Mouse (Mus musculus): ENCODE measurements at regions not wholly inside any gene's neighbourhood (a gene's known extent, or its start where the extent isn't known, plus 50 kb on each side); places are given as distances from the start of the nearest gene placed in this dataset.

- DNase-seq (ENCODE audit: low read depth): no peak
These were observed 619.1 kb upstream of the Manea start for GRCm38 (mm10) chr4:26965831-26966230.

- DNase-seq (ENCODE audit: low read depth): no peak
These were observed 618.2 kb upstream of the Manea start for GRCm38 (mm10) chr4:26964850-26965249.

GRCm38 (mm10) chr4:26944617-26945016 lies 597.9 kb upstream of the Manea start:
- DNase-seq (ENCODE audit: low read depth): no peak

- peak; percentile 16 for DNase-seq (ENCODE audit: low read depth)
These were observed 587.5 kb upstream of the Manea start for GRCm38 (mm10) chr4:26933988-26934798.

DNA sequence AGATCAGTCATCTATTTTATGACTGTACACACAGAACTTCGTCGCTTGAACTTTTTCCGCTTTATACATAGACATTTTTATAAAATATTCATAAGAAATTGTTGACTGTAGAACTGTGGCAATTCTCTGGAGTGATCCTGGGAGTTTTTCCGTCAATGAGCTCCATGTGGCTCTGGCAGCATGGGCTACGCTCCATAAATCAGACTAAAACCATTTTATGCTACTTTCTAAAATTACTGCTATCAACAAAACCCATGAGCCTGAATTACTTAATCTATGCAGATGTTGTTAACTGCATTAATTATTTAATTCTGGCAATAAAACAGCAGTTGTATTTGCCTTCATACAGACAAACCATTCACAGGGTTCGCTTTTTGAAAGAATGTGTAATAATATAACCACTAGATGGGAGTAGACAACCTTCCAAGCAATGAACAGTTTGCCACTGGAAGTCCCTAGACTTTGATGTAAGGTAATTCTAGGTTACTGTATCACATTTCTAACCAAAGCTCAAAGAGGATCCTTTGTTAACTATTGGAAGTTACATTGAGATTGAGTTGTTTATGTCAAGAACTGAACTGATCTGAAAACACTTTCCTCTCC lies 583.3 kb upstream of the Manea start:
- peak; percentile 2 for DNase-seq (ENCODE audit: low read depth)

DNA sequence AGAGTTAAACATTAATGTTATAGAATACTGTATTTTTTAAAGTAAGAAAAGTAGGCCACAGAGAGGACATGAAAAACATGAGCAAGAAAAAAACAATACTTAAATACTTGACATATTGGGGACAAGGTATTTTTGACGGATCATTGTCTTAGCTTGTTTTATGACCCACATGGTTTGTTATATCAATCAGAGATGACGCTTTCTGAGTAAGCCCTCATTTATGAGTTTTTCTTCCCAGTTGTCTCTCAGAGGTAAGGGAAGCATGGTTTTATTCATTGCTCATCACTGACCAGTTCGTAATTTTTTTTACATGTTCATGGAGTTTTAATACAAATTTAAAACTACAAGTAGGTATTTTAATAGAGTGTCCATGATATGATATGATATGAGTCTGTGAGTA lies 579.4 kb upstream of the Manea start:
- DNase-seq (ENCODE audit: low read depth): no peak

GRCm38 (mm10) chr4:26888514-26888913 lies 541.8 kb upstream of the Manea start:
- DNase-seq (ENCODE audit: low read depth): no peak

GRCm38 (mm10) chr4:26879022-26879421 lies 532.3 kb upstream of the Manea start:
- peak; percentile 1 for DNase-seq (ENCODE audit: low read depth)

DNA sequence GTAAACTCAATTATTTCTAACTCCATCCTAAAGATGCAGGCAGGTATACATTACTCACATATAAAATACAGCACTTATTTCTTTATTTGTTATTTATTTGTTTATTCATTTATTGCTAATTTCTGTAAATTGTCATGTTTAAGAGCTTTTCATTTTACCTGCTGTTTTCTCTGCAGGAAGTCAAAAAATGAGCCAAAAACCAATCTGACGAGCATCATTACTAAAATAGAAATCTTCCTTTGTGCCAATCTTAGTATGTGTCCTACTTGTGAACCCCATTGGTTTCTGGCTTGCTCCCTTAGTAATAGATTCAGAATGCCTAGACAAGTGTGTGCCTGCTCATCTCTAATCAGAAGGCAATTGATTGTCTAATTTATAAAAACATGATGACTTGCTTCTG lies 495.1 kb upstream of the Manea start:
- DNase-seq (ENCODE audit: low read depth): no peak

GRCm38 (mm10) chr4:26800831-26801230 lies 454.1 kb upstream of the Manea start:
- DNase-seq (ENCODE audit: low read depth): no peak

DNA sequence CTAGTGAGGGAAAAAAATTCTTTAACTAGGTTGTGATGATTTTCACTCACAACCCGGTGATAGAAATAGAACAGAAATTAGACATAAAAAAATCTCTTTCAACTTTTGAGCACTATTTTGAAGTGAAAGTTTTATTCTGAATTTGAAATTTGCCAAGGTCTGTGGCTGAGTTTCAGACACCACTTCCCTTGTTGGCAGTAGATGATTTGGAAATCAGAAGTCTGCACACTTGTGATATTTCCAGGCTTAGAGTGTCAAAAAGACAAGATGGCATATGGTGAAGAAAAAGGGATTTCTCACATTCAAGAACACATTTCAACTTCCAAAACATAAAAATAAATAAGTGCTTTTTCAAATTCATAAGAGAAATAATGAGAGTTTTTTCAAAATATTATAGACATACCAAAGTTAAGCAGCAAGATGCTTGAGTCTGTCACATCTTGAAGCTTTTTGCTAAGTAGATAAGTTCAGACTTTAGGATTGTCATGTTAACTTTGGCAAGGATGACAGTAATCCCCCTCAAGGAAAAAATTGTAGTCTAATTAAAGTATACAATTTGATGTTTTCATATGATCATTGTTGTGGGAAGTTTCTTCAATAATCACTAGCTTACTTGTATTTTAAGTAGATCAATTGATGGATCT lies 446.6 kb upstream of the Manea start:
- no peak for DNase-seq (ENCODE audit: low read depth)

GRCm38 (mm10) chr4:26767896-26768295 lies 421.2 kb upstream of the Manea start:
- no peak for DNase-seq (ENCODE audit: low read depth)

- no peak for DNase-seq (ENCODE audit: low read depth)
These were observed 419.8 kb upstream of the Manea start for GRCm38 (mm10) chr4:26766235-26767228.

GRCm38 (mm10) chr4:26740815-26741214 lies 394.1 kb upstream of the Manea start:
- DNase-seq (ENCODE audit: low read depth): no peak

DNA sequence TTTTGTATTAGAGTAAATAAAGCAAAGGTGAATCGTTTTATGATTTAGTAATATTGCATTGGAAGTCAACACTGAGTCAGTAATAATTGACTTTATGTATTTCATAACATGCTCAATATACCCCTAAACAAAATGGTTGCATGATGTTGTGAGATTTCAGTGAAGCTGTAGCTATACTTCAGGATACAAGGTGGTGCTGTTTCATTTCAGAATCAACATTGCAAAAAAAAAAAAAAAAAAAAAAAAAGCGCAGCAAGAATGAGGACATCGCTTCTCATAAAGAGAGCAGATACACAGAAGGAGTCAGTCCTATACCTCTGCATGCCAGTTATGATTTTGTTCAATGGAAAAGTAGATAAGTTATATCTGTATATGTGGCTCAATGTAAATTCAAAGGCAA lies 389.7 kb upstream of the Manea start:
- DNase-seq (ENCODE audit: low read depth): no peak

DNA sequence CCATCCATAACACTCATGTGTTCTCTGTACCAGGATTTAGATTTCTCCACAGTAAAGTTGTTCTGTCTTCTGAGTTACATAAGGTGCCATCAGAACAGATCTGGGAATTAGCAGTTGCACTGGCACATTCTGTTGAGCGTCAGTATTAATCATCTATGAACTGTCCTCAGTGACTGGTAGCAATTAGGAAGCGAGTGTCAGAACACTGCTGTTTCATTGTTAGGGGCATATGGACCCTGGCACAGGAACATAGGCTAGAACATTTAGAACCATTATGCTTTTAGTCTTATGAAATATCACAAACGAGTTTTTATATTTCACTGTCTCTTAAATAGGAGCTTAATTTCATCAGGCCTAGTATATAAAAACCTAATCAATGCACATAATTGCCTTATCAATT lies 367.7 kb upstream of the Manea start:
- no peak for DNase-seq (ENCODE audit: low read depth)

GRCm38 (mm10) chr4:26709964-26710363 lies 363.3 kb upstream of the Manea start:
- no peak for DNase-seq (ENCODE audit: low read depth)

DNA sequence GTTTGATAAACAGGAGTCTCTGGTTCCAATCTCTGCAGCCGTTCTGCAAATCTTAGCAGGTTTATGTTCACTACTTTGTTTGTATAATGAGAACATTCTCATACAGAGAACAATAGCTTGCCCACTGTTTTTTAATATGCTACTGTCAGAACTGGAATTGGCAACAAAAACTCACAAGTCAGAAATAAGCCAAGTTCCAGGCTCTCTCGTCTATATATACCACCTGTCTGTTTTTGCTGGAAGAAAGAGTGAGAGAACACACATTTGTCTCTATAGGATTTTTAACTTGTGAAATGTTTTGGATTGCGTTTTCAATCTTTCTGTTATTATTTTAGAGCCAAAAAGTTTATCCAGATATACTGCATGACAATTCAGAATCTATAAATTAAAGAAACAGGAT lies 349.3 kb upstream of the Manea start:
- DNase-seq (ENCODE audit: low read depth): no peak

Measured in NIH3T3 (cell line).